Mouse (Mus musculus): Measurements from ENCODE around the gene Esyt1.
"Not testable (repeated sequence)": the region's sequence is repeated elsewhere in the genome, so short reads cannot be mapped to it uniquely, and the experiment has no call there.

Gene Esyt1

DNA sequence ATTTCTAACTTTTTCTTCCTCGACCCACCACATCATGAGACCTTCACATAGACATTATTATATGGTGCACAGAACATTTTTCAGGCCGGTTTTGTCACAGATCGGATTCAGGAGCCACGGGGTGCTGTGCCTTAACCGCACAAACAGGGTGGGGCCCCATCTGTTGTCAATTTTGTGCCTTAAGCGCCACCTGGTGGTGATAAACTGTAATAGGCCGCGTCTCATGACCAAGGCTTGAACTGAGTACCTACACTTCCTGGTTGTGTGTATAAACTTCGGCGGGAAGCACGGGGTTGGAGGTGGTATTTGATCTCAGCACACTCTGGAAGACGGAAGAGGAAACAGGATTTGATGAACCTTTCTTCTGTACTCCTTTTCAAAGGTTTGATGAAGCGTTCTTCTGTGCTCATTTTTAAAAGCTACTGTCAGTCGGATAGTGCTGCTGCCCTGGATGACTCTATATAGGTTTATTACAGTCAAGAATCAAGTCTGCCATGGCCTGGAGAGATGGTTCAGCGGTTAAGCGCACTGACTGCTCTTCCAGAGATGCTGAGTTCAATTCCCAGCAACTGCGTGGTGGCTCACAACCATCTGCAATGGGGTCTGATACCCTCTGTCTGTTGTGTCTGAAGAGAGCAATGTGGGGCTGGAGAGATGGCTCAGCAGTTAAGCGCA is 10.7 kb upstream of the Esyt1 start:
- DNase-seq = peak; percentile 93

DNA sequence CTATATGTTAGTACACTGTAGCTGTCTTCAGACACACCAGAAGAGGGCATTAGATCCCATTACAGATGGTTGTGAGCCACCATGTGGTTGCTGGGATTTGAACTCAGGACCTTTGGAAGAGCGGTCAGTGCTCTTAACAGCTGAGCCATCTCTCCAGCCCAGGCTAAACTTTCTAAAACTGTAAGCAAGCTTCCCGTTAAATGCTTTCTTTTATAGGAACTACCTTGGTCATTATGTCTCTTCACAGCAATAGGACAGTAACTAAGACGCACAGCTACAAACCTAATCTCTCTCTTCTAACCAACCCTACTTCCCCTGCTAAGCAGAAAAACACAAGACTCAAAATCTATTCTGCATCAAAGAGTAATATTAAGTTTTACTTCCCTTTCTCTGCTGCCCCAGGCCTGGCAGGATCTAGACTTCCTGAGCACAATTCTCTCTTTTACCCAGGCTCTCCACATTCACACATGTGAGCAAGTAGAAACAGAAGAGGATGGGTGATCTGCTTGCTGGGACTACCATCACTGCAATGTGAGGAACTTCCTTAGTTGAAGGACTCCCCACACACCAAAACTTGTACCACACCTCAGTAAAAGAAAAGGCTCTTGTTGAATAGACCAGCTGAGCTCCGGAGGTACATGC is 10.1 kb upstream of the Esyt1 start:
- DNase-seq = no peak

DNA sequence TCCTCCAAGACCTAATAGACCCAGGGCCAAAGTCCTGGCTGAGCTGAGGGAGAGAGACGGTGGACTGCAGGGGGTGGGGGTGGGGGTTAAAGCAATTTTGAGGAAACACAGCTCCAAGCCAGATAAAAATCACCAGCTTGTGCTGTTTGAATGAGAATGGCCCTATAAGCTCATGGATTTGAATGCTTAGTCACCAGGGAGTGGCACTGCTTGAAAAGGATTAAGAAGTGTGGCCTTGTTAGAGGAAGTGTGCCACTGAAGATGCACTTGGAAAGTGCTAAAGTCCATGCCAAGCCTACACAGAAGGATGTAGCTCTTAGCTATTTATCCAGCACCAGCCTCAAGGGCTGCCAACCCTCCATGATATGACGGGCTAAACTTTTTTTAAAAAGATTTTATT is 9.5 kb upstream of the Esyt1 start:
- DNase-seq = no peak

DNA sequence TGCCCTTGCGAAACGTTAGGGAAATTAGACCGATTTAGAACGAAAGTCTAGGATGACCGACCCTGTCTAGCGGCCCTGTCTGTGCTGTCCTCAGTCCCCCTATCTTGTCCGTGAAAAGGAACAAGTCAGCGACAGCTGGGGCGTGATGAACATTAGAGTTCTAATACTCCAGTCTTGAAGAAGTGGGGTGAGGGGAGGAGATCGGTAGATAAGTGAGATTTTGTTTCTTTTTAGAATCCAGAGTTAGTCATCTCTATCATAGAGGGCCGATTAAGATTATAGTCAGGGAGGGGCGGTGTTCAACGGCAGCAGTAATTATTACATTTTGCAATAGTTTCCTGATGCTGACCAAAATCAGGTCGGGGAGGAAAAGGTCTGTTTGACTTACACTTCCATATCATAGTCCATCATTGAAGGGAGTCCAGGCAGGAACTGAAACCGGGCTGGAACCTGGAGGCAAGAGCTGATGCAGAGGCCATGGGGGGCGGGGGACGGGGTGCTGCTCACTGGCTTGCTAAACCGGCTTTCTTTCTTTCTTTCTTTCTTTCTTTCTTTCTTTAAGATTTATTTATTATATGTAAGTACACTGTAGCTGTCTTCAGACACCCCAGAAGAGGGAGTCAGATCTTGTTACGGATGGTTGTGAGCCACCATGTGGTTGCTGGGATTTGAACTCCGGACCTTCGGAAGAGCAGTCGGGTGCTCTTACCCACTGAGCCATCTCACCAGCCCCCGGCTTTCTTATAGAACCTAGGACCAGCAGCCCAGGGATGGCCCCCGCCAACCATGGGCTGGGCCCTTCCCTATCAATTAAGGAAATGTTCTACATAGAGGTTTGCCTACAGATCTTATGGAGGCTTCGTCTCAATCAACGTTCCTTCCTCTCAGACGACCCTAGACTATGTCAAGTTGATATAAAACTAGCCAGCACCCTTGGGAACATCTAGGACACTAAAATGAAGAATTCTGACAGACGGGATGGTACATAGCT is 990 bp upstream of the Esyt1 start:
- DNase-seq = no peak

DNA sequence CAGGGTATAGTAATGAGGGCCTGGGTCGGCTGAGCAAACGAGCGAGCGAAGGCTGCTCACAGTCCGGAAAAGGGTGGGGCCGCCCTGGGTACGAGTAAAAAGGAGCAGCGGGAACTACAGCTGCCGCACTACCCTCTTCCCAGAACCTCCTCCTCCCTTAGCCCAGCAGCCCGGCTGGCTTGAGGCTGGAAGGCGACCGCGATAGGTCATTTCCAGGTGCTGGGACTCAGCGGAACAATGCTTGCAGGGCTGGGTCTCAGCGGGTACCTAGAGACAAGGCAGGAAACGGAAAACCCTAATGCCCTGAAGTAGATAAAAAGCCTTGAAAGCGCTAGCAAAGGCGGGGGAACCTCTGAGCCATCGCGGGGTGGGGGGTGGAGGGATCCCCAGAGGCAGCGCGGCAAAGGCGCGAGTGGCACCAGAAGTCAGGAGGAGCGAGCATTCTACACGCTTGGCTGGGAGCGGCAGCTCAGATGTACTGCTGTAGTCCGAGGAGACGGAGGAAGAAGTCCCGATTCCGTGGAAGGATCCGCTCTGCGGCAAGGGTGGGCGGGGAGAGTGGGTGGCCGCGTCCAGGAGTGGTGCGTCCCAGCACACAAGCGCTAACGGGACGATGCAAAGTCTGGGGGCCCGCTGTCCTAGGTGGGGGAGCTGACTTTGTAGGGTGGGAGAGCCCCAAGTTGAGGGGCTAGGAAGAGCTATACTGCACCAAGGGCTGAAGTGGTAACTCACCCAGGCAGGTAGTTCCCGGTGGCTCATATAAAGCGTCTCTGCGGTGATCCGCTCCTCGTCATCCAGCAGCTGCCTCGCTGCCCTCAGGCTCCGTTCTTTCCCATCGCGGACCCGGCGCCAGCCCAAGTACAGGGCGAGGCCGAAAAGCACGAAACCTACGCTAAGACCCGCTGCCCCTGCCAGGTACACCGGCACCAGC is 674 bp downstream of the Esyt1 start:
- DNase-seq = peak; percentile 82

DNA sequence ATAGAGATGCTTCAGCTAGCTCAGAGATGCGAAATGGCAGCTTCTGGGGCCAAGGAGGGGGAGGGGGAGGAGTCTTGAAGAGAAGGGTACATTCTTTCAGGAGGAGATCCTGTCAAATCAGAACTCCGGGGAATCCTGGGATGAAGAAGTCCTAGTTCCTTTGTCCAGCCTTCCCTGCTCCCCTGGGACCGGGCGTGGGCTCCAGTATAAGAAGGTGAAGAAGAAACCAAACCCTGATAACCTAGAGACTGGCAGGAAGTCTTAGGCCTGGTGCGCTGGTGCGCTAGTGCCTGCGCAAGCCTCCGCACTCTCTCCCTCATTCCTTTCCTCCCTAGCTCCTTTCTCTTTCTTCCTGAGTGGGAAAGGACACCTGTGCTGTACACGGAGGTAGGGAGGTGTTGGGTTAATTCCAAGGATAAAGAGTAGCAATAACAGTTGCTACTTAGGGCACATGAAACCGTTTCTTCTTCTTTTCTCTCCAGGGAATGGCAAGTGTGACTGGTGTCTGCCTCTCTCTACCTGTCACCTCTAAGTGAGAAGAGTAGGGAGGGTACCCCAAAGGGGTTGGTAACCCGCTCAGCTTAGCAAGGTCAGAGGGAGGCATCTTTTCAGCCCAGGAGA is 1.4 kb downstream of the Esyt1 start:
- peak; percentile 51 for DNase-seq

DNA sequence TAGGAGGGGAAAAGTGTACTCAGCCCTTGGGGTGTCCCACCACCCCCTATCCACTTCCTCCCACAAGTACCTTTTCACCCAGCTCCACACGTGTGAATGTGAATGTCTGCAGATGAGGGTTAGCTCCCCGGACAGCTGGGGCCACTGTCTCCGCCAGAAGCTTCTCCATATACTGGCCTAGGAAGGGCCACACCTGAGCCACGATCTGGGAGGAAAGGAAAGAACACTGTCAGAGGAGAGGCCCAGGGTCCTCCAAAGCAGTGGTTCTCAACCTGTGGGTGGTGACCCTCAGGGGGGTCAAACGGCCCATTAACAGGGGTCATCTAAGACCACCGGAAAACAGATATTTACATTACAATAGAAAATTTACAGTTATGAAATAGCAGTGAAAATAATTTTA is 3.3 kb downstream of the Esyt1 start:
- no peak for DNase-seq

DNA sequence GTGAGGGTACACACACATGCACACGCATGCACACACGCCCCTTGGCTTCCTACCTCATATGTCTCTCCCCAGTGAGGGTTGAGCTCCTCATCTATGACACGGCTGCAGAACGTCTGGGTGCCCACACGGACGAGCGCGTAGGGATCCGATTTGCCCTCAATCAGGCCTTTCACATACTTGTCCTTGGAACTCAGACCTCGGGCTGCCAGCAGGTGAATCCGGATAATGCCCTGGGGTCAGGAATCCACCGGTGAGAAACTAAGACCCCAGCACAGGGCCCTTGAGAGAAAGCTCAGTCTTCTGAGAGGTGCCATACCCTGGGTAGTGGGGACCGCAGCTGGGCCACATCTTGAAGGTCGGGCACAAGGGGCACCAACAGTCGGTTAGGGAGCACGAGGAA is 5.1 kb downstream of the Esyt1 start:
- no peak for DNase-seq

DNA sequence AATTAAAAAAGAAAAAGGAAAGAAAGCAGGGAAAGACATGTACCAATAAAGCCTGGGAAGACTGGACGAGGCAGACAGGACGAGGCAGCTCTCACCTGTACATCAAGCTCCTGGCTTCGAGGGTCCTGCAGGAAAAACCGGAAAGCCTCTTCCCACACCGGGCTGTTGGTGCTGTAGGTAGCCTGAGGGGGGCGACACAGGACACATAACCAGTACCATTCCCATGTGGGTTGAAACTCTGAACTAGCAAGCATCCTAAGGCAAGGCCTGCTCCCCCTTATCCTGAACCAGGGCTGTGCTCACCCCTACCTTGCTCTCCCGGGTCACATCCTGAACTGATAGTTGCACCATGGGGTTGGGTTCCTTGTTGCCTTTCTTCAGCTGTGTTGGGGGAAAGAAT is 6.8 kb downstream of the Esyt1 start:
- peak; percentile 58 for DNase-seq

DNA sequence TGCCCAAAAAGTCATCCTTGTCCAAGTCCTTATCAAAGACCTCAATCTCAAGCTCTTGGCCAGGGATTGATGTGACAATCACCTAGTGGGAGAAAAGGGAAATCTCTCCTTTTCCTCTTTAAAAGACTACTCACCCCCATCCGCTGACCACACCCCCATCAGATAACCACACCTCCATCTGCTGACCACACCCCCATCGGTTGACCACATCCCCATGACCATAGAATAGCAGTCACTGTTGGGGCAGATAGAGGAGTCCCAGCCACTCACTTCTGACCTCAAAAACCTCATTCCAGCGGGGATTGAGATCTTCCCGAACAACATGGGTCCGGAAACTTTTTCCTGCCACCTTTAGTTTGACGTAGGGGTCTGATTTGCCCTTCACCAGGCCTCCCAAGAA is 9.0 kb downstream of the Esyt1 start:
- no peak for DNase-seq

DNA sequence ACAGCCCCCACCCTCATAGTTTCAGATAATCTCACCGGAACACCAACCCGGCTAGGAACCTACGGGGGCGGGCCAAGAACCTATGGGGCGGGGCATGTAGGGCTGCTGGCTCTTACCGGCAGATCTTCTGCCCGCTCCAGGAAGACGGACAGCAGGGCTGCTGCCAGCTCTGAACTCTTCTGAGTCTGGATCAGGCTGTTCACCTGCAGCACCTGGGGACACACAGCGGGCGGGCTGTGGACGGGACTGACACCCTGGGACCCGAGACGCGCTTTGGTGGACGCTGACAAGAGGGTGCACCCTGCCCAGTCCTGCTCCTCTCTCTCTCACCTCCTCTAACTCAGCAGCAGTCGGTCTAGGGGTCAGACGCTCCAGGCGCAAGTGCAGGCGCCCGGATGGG is 9.6 kb downstream of the Esyt1 start:
- DNase-seq = no peak

DNA sequence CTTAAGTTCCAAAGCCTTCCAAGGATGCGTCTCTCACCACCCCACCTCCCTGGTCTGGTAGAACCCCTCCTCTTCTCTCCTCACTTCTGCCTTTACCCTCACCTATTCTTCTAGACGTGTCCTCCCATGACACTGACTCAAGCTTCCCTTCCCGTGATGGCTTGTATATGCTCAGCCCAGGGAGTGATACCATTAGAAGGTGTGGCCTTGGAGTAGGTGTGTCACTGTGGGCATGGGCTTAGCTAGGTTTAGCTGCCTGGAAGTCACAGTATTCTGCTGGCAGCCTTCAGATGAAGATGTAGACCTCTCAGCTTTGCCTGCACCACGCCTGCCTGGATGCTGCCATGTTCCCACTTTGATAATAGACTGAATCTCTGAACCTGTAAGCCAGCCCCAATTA is 10.6 kb downstream of the Esyt1 start:
- no peak for DNase-seq

DNA sequence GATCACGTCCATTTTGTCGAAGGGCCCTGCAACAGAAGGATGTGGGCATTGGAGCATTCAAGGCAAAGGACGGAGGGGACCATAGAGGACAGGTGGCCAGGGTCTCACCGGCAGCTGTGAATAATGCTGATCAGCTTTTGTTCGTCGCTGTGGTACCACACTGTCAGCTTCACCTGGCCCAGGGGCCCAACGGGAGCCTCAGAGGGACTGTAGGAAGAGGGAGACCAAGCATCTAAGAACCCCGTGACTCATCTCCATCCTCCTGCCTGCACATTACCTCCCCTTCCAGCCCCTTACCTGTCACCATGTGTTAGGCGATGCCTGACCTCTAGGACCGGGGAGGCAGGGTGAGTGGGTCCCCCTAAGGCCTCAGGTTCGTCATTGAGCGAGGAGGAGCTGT is 13.9 kb downstream of the Esyt1 start:
- no peak for DNase-seq

DNA sequence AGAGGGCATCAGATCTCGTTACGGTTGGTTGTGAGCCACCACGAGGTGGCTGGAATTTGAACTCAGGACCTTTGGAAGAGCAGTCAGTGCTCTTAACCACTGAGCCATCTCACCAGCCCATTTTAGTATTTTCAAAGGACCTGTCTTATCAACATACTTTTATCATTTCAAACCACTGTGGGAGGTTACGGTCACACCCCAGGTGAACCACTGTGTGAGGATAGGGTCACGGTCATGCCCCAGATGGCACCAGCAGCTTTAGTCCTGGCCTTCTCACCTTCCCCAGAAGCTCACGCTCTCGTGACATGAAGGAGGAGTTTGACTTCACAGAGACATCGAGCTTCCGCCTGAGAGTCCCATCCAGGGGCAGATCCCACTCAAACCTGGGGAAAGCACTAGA is 14.5 kb downstream of the Esyt1 start:
- DNase-seq = no peak

DNA sequence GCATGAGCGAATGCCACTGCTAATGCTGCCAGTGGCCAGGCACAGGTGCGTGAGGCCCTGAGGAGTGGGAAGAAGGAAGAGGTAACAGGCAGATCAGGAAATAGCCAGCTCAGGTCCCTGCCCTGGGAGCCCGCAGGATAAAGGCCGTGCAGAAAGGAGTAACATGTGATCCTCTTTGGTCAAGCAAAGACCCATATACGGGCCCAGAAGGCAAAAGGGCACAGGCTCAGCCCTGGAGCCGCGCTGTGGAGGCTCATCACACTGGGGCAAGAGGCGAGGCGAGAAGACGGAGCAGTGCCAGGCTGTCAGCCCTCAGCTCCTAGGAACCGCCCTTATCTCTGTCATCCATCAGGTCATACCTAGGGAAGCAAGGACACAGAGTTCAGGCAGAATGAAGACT is 15.4 kb downstream of the Esyt1 start:
- no peak for DNase-seq

DNA sequence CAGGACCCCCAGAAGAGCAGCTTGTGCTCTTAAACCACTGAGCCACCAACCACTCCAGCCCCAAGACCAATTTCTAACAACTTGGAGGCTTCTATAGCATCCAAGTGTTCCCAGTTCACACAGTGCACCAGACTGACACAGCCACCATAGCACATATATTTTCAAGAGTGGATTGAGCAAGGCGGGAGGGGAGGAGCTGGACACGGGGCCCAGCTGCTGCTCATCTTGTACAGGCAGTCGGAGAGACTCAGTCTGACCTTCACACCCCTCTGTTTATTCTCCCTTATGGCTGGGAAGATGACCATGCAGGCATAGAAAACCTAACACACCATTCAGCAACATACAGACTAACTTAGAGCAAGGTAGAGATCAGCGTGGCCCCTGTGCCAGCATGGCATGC is 15.8 kb downstream of the Esyt1 start:
- no peak for DNase-seq

DNA sequence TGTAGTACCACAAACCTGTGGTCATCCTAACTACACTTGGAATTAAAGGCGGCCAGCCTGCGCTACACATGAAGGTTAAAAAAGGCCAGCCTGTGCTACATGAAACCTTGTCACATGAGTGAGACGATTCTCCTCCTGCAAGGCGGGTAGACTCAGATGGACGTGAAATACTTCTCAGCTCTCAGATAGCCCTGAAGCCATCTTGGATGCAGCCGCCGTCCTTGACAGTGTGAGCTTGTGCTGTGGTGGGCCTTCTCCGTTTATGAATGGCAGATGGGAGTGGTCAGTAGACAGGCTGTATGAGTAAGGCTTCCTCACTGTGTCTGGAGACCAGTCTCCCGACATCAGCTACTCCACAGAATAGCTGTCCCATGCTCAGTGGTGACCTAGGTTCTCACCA is 16.5 kb downstream of the Esyt1 start:
- no peak for DNase-seq

DNA sequence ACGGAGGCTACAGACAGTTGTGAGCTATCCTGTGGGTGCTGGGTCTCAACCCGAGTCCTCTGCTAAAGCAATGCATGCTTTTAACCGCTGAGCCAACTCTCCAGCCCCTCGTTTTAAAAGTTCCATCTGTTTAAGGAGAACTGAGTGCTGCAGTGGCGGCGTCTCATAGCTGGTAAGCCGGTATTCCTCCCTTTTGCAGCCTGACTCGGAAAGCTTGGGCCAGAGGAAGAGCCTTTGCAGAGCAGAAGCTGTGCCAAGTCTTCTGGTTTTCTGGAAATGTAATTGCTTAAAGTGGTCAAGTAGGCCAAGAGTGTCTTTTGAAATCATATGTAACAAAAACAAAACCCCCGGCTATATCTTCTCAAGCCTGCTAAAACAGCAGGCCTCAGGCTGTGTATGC is 17.4 kb downstream of the Esyt1 start:
- no peak for DNase-seq

DNA sequence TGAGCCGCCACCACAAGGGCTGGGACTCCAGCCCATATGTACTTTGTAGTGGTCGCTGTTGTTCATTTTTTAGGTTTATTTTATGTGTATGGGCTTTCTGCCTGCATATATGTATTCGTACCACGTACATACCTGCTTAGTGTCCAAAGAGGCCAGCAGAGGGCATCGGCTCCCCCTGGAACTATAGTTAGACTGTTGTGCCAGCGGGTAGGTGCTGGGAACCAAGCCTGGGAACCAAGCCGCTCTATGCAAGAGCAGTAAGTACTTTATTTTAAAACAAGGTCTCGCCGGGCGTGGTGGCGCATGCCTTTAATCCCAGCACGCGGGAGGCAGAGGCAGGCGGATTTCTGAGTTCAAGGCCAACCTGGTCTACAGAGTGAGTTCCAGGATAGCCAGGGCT is 19.7 kb downstream of the Esyt1 start:
- DNase-seq = no peak

DNA sequence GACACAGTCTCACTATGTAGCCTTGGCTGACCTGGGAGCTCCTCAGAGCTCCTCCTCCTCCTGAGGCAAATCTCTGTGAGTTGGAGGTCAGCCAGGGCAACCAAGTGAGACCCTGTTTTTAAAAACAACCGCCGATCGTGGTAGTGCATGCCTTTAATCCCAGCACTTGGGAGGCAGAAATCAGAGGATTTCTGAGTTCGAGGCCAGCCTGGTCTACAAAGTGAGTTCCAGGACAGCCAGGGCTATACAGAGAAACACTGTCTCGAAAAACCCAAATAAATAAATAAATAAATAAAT is 20.4 kb downstream of the Esyt1 start:
- DNase-seq = not testable (repeated sequence)

DNA sequence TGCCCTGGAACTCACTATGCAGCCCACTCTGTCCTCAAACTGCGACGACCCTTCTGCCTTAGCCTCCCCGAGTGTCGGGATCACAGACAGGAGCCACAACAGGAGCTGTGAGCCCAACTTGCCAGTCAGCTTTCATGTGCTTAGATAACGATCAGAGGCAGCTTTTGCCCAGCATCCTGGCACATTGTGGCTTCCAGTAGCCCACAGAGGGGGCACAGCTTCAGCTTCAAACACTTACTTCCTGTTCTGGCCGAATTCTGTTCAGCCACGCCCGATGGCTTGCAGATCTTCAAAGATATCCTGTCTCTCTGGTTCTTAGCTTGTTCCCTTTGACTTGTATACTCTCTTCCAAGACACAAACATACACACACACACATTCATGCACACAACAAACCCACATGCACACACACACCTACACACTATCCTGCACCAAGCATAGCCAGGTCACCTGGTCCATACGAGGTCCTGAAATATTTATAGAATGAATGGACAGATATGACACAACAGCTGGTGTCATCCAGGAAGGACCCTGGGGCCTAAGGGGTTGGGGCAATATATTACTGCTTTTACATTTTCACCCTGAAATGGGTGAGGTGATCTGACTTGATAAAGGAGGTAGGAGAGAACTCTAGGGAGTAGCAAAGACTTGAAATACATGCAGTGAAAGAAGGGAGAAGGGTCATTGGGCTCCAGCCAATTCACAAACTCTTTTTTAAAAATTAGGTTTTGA is 20.9 kb downstream of the Esyt1 start:
- no peak for DNase-seq

DNA sequence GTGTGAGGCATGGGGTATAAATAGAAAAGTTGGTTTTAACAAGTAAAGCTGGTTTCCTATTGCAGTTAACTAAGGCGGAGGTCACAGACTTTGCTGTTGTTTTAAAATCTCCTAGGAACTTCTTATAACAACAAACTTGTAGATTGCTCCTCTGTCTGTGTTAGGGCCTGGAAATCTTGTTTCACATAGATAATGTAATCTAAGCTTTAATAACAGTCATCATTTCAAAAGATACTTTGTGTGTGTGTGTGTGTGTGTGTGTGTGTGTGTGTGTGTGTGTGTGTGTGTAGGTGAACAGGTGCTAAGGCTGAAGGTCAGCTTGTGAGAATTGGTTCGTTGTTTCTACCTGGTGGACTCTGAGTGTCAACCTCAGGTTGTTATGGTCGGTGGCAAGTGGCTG is 21.7 kb downstream of the Esyt1 start:
- no peak for DNase-seq
